8 mouse cellular contexts compared by ENCODE assay signal in genomic region chrX:52165555-52165938, GRCm38 (mm10). TPM values are rescaled to one million over a fixed set of nuclear protein-coding genes. Genes with fewer than 3 reads are reported as not detected.
DNase-seq lines count a peak whose midpoint lies in the region; ATAC-seq and TF ChIP-seq lines count a peak whose summit lies in the region.

No protein-coding gene starts in this region.

- no peak for TF ChIP-seq EP300 in heart, postnatal 0 days (IDR thresholded peaks at IDR 0.05; ENCODE audit: low read depth)

- intact Hi-C loops in heart, postnatal 25 days (cut with DNase I), result no loop called here

- H3K36me3 ChIP-seq in heart, postnatal 0 days (replicated peaks; ENCODE audit: control insufficient read depth, insufficient read depth, low read length), result no peaks in the 10 kb centered on the region
- H3K36me3 ChIP-seq in embryonic facial prominence, embryonic 13.5 days, result no peaks in the 10 kb centered on the region
- H3K36me3 ChIP-seq in hindbrain, postnatal 0 days (ENCODE audit: insufficient read depth, low read length), result no peaks in the 10 kb centered on the region
- H3K36me3 ChIP-seq in midbrain, embryonic 14.5 days (ENCODE audit: control insufficient read depth, insufficient read depth, low read length), result no peaks in the 10 kb centered on the region

- no peak for TF ChIP-seq CTCF in heart, postnatal 0 days (IDR thresholded peaks at IDR 0.05; ENCODE audit: low read depth)
- no peak for TF ChIP-seq CTCF in hindbrain, postnatal 0 days (IDR thresholded peaks at IDR 0.05; ENCODE audit: low read depth)

- ATAC-seq in heart, postnatal 0 days (ENCODE audit: insufficient read depth, low read depth), result peak; percentile 28; the same call in 1 of the 2 replicates
- no peak for ATAC-seq in embryonic facial prominence, embryonic 13.5 days (ENCODE audit: insufficient number of reproducible peaks, insufficient read depth, low FRiP score, low TSS enrichment, low read depth)
- peak; percentile 43; the same call in 1 of the 2 replicates for ATAC-seq in hindbrain, postnatal 0 days
- ATAC-seq in midbrain, embryonic 14.5 days (ENCODE audit: low FRiP score, low TSS enrichment), result peak; percentile 40; the same call in 1 of the 2 replicates

- H3K27me3 ChIP-seq in heart, postnatal 0 days (ENCODE audit: control insufficient read depth, insufficient read depth, low read length), result no peaks in the 10 kb centered on the region
- H3K27me3 ChIP-seq in embryonic facial prominence, embryonic 13.5 days, result peaks cover 27% of the 10 kb centered on the region
- no peaks in the 10 kb centered on the region for H3K27me3 ChIP-seq in hindbrain, postnatal 0 days (ENCODE audit: insufficient read depth, low read length)
- no peaks in the 10 kb centered on the region for H3K27me3 ChIP-seq in midbrain, embryonic 14.5 days (ENCODE audit: control insufficient read depth, insufficient read depth, low read length)

- no peak for DNase-seq in heart, postnatal 0 days (ENCODE audit: low spot score)
- DNase-seq in heart, postnatal 25 days (ENCODE audit: low spot score), result no peak
- DNase-seq in hindbrain, postnatal 0 days (ENCODE audit: low spot score), result no peak
- no peak for DNase-seq in midbrain, embryonic 14.5 days
- no peak for DNase-seq in cerebellum, adult 9-10 months
- no peak for DNase-seq in cerebellum, adult 18-20 months
- DNase-seq in gastrocnemius, postnatal 10 days, result no peak

- H3K4me1 ChIP-seq in heart, postnatal 0 days (ENCODE audit: control insufficient read depth, insufficient read depth), result no peaks in the 10 kb centered on the region
- peaks cover 15% of the 10 kb centered on the region for H3K4me1 ChIP-seq in embryonic facial prominence, embryonic 13.5 days
- no peaks in the 10 kb centered on the region for H3K4me1 ChIP-seq in hindbrain, postnatal 0 days (ENCODE audit: insufficient read depth, low read length)
- H3K4me1 ChIP-seq in midbrain, embryonic 14.5 days (ENCODE audit: control insufficient read depth, insufficient read depth, low read length), result 0 out of 2 replicates have a peak, but pooled peaks cover 3% of the 10 kb centered on the region

- H3K4me2 ChIP-seq in heart, postnatal 0 days (ENCODE audit: low read depth, low read length), result peak overlapping the region; percentile 78
- H3K4me2 ChIP-seq in embryonic facial prominence, embryonic 13.5 days, result peak overlapping the region; percentile 59
- H3K4me2 ChIP-seq in hindbrain, postnatal 0 days (ENCODE audit: low read depth, low read length), result peak overlapping the region; percentile 71
- peak overlapping the region; percentile 78 for H3K4me2 ChIP-seq in midbrain, embryonic 14.5 days (ENCODE audit: low read length)

- H3K4me3 ChIP-seq in heart, postnatal 0 days (ENCODE audit: low read depth, low read length), result peak overlapping the region; percentile 58
- peak overlapping the region; percentile 60 for H3K4me3 ChIP-seq in embryonic facial prominence, embryonic 13.5 days
- peak overlapping the region; percentile 48 for H3K4me3 ChIP-seq in hindbrain, postnatal 0 days (ENCODE audit: low read length)
- H3K4me3 ChIP-seq in midbrain, embryonic 14.5 days (replicated peaks; ENCODE audit: low read depth, low read length), result peak overlapping the region; percentile 46

- no peaks in the 10 kb centered on the region for H3K9me3 ChIP-seq in heart, postnatal 0 days (replicated peaks; ENCODE audit: control insufficient read depth, low read length)
- no peaks in the 10 kb centered on the region for H3K9me3 ChIP-seq in embryonic facial prominence, embryonic 13.5 days
- no peaks in the 10 kb centered on the region for H3K9me3 ChIP-seq in hindbrain, postnatal 0 days (ENCODE audit: low read length)
- H3K9me3 ChIP-seq in midbrain, embryonic 14.5 days (ENCODE audit: control insufficient read depth, low read length), result no peaks in the 10 kb centered on the region

- 45% methylated on average over 5 of the region's 7 CpGs for WGBS in heart, postnatal 0 days
- WGBS in embryonic facial prominence, embryonic 13.5 days, result 36% methylated on average over 5 of the region's 7 CpGs
- WGBS in hindbrain, postnatal 0 days, result 43% methylated on average over 5 of the region's 7 CpGs
- WGBS in midbrain, embryonic 14.5 days, result 38% methylated on average over 5 of the region's 7 CpGs

- no peak overlapping the region for H3K27ac ChIP-seq in heart, postnatal 0 days (ENCODE audit: low read depth)
- no peak overlapping the region for H3K27ac ChIP-seq in embryonic facial prominence, embryonic 13.5 days
- H3K27ac ChIP-seq in hindbrain, postnatal 0 days, result no peak overlapping the region
- no peak overlapping the region for H3K27ac ChIP-seq in midbrain, embryonic 14.5 days (replicated peaks; ENCODE audit: low read depth, low read length)

- no peak overlapping the region for H3K9ac ChIP-seq in heart, postnatal 0 days (replicated peaks; ENCODE audit: low read depth, low read length)
- no peak overlapping the region for H3K9ac ChIP-seq in embryonic facial prominence, embryonic 13.5 days
- H3K9ac ChIP-seq in hindbrain, postnatal 0 days (replicated peaks; ENCODE audit: low read length), result no peak overlapping the region
- H3K9ac ChIP-seq in midbrain, embryonic 14.5 days (replicated peaks; ENCODE audit: low read length), result no peak overlapping the region

RNA-seq across cellular contexts. Expression of gene Gpc4, which starts 0.5 kb away (rescaled TPM):
- total RNA-seq in heart, postnatal 0 days (2014; rRNA removed; ENCODE audit: low replicate concordance), result 12.0 and 19.1 TPM in 2 replicates
- 33.1 and 33.9 TPM in 2 replicates for polyA plus RNA-seq in heart, postnatal 0 days (2015; fragmentation: Nextera tagmentation; extraction: Ambion mirVana)
- 10 to 100 TPM; 43.0 to 44.4 TPM for total RNA-seq in heart, postnatal 25 days (2021)
- 70.3 and 82.2 TPM in 2 replicates for polyA plus RNA-seq in embryonic facial prominence, embryonic 13.5 days (2015; fragmentation: Nextera tagmentation; extraction: Ambion mirVana)
- total RNA-seq in hindbrain, postnatal 0 days (2014; rRNA removed), result 3.1 and 3.2 TPM in 2 replicates
- 9.7 and 10.3 TPM in 2 replicates for polyA plus RNA-seq in hindbrain, postnatal 0 days (2015; fragmentation: Nextera tagmentation; extraction: Ambion mirVana)
- polyA plus RNA-seq in midbrain, embryonic 14.5 days (2014; fragmentation: Nextera tagmentation; extraction: Ambion mirVana), result 4.0 and 9.3 TPM in 2 replicates
- 100 to 1,000 TPM; 124 to 131 TPM for total RNA-seq in gastrocnemius, postnatal 10 days (2021)
